Mouse (Mus musculus): ENCODE data around the gene Olfr463.

The Olfr463 gene

GRCm38 (mm10) chr11:87846968-87847600, 50.1 kb downstream of the Olfr463 start:
- DNase-seq: no peak

Measured in right cerebral cortex, adult 18-20 months (tissue).